Mouse (Mus musculus) G1E (cell line): Measurements from ENCODE around the gene Cyp2d9.

Source experiments
- CTCF ChIP-seq: IDR thresholded peaks from 2 replicates; pipeline ENCODE4 v1.5.1; 2012; ENCODE audit warnings: low read depth, low read length, inconsistent platforms, mixed read lengths
- GATA1 ChIP-seq: IDR thresholded peaks from 2 replicates; pipeline ENCODE4 v1.6.1; 2012; ENCODE audit warnings: borderline replicate concordance, low read length, inconsistent platforms, mixed read lengths
- TAL1 ChIP-seq: conservative IDR thresholded peaks from 2 replicates; pipeline ENCODE4 v1.6.1; 2012; ENCODE audit warnings: low read depth, low read length, inconsistent platforms, mixed read lengths

- TF ChIP-seq CTCF (no peak), GATA1 (no peak), TAL1 (no peak)
Observed at GRCm38 (mm10) chr15:82423471-82423870, 9.8 kb upstream of the Cyp2d9 start.
